Mouse (Mus musculus) ES-E14 (cell line): ENCODE results near the gene Tenm2.

ENCODE experiments used
- CHD2 ChIP-seq: IDR thresholded peaks from 2 replicates; pipeline ENCODE4 v1.6.1; 2014; ENCODE audit warnings: mild to moderate bottlenecking, low read depth, low read length, inconsistent platforms
- MAFK ChIP-seq: IDR thresholded peaks from 2 replicates; pipeline ENCODE4 v1.6.1; 2014; ENCODE audit warnings: mild to moderate bottlenecking, low read depth, low read length, inconsistent platforms; ENCODE audit not compliant: insufficient read depth

GRCm38 (mm10) chr11:36974142-36974541 lies 261.6 kb downstream of the Tenm2 start:
- no peak for TF ChIP-seq MAFK
- TF ChIP-seq CHD2: no peak
